Mouse (Mus musculus) hindbrain, embryonic 11.5 days (tissue): Measurements from ENCODE around the gene Fabp6. TPM values are rescaled to one million over a fixed set of nuclear protein-coding genes. Genes with fewer than 3 reads are reported as not detected.

ENCODE experiments used
- ATAC-seq: fragments of 200-750 bp; cut with Nextera tagmentation; 2 replicates; pipeline ENCODE4 v1.8.0; 2017; ENCODE audit warnings: mild to moderate bottlenecking, moderate TSS enrichment, moderate library complexity; ENCODE audit not compliant: low FRiP score
- DNase-seq: peaks from one replicate; pipeline ENCODE4 v3.0.0-alpha.2; 2015; ENCODE audit warnings: low spot score
- H3K27ac ChIP-seq: fragments of 300-500 bp; sonication (generic); 2 replicates; pipeline ENCODE4 v1.5.1; 2014; ENCODE audit warnings: mild to moderate bottlenecking, low read depth, low read length
- H3K27me3 ChIP-seq: fragments of 300-500 bp; sonication (generic); 2 replicates; pipeline ENCODE4 v1.6.1; 2014; ENCODE audit warnings: mild to moderate bottlenecking, low read length, moderate library complexity, mixed read lengths; ENCODE audit not compliant: control insufficient read depth, insufficient read depth
- H3K36me3 ChIP-seq: fragments of 300-500 bp; sonication (generic); 2 replicates; pipeline ENCODE4 v1.6.1; 2014; ENCODE audit warnings: mild to moderate bottlenecking, low read length, moderate library complexity, mixed read lengths; ENCODE audit not compliant: control insufficient read depth, insufficient read depth
- H3K4me1 ChIP-seq: fragments of 300-500 bp; sonication (generic); replicated peaks from 2 replicates; pipeline ENCODE4 v1.6.1; 2014; ENCODE audit warnings: low read length, mixed read lengths; ENCODE audit not compliant: control insufficient read depth, insufficient read depth
- H3K4me2 ChIP-seq: fragments of 300-500 bp; sonication (generic); replicated peaks from 2 replicates; pipeline ENCODE4 v1.6.1; 2014; ENCODE audit warnings: mild to moderate bottlenecking, low read depth, low read length
- H3K4me3 ChIP-seq: fragments of 300-500 bp; sonication (generic); 2 replicates; pipeline ENCODE4 v1.5.1; 2014; ENCODE audit warnings: low read depth, low read length
- H3K9ac ChIP-seq: fragments of 300-500 bp; sonication (generic); 2 replicates; pipeline ENCODE4 v1.6.1; 2014; ENCODE audit warnings: low read depth, low read length
- H3K9me3 ChIP-seq: fragments of 300-500 bp; sonication (generic); 2 replicates; pipeline ENCODE4 v1.6.1; 2016; ENCODE audit warnings: low read length; ENCODE audit not compliant: control insufficient read depth
- WGBS: fragments of 180-500 bp; shearing (Covaris S2); extraction: QIAGEN DNeasy Blood & Tissue Kit; methylation state at CpG from one replicate; pipeline ENCODE4 v1.1.7; 2014; 5-methylcytosine and 5-hydroxymethylcytosine counted together
- polyA plus RNA-seq: library from polyadenylated mRNA; unstranded; fragments of >200 nt; fragmentation: Nextera tagmentation; extraction: Ambion mirVana; gene quantifications from 2 replicates; pipeline ENCODE4 v1.2.1, GENCODE M21; 2014

Fabp6 gene
- polyA plus RNA-seq, 1 experiment from 2014 or later = not detected

DNA sequence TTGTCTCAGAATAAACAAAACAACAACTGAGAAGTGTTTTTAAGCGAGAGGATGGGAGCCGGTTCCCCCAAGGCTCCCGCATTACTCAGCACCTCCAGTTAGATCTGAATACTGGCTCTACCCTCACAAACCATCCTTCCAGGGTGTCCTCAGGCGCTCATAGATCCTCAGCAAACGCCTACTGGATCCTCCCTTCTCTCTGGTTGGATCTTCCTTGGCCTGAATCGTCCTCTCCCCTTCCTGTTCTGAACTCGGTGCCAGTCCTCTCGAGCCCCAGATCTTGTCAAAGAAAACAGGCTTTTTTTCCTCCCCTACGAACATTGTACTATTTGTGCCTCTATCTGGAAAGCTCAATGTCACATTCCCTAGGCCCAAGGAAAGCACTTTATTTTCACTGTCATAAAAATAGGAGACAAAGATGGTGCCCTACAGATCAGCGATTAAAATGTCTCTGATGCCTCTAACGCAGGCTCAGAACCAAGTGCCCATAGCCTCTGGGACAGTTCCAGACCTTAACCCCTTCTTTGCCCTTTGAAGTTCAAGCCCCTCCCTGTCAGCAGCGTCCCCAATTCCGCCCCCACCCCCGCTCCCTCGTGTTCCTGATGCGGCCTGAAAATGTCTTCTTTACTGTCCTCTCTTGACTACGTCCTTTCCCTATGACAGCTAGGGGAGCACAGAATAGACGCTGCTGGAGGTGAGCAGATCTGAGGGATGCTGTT is 25.7 kb upstream of the Fabp6 start:
- no peak overlapping the region for H3K27ac ChIP-seq

DNA sequence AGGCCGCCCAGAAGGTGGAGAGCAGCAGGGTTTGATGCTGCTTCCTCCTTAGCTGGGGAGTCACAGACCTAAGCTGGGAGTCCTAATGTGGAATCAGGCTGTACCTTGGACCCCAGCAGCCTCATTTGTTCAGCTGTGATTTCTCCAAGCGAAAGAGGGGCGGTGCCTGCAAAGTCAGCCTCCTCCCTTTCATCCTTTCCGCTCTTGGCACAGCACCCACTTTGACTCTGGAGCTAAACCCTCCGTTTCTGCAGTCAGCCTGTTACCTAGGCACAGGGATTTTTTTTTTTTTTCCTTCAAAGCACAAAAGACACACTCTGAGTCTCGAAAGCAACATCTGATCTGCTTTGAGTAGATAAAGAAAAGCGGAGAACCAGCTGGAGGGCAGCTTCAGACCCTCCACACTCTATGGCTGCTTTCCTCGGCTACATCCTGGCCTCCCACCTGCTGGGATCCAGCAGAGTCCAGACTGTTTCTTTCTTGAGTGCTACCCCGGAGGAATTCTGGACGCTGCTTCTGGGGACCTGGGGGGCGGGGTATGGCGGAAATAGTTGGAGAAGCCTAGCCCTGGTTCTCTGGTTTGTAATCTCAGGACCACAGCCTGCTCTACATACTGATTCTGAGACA is 25.1 kb upstream of the Fabp6 start:
- peak overlapping the region; percentile 30 for H3K4me2 ChIP-seq
- H3K27ac ChIP-seq = peak overlapping the region; percentile 11; the same call in 1 of the 2 replicates
- peaks cover 5% of the 10 kb centered on the region; the same call in 1 of the 2 replicates for H3K4me1 ChIP-seq
- H3K27me3 ChIP-seq = no peaks in the 10 kb centered on the region
- DNase-seq (peak; percentile 41), ATAC-seq (peak; percentile 22; the same call in 1 of the 2 replicates)
- no peaks in the 10 kb centered on the region for H3K36me3 ChIP-seq
- H3K9ac ChIP-seq = no peak overlapping the region; the same call in 1 of the 2 replicates
- peak overlapping the region; percentile 2; the same call in 1 of the 2 replicates for H3K4me3 ChIP-seq
- no peaks in the 10 kb centered on the region for H3K9me3 ChIP-seq
- WGBS = 8% methylated on average over 12 of the region's 12 CpGs

More for the DNA sequence above, 25.7 kb upstream of the Fabp6 start:
- no peaks in the 10 kb centered on the region for H3K27me3 ChIP-seq
- 33% methylated on average over 18 of the region's 18 CpGs for WGBS
- no peak overlapping the region for H3K4me3 ChIP-seq
- no peak overlapping the region; the same call in 1 of the 2 replicates for H3K9ac ChIP-seq
- H3K9me3 ChIP-seq = no peaks in the 10 kb centered on the region
- peaks cover 5% of the 10 kb centered on the region; the same call in 1 of the 2 replicates for H3K4me1 ChIP-seq
- no peak overlapping the region; the same call in 1 of the 2 replicates for H3K4me2 ChIP-seq
- ATAC-seq (no peak), DNase-seq (peak; percentile 16)
- H3K36me3 ChIP-seq = no peaks in the 10 kb centered on the region

DNA sequence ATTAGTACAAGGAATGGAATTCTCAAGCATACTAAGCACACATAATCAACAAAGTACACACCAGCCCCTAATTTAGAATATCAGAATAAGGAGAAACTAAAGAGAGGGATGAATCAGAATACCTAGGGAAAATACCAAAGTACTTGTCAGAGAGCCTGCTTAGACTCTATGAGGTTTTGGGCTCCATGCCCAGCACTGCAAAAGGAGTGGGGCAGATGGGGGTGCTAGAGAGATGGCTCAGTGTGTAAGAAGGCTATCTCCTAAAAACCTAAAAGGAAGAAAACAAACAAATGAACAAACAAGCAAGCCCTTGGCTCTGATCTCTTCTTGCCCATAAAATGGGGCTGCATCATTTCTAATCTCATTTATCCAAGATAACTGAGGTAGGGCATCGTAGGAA is 23.0 kb upstream of the Fabp6 start:
- H3K4me1 ChIP-seq = peaks cover 5% of the 10 kb centered on the region; the same call in 1 of the 2 replicates
- no peak overlapping the region for H3K9ac ChIP-seq
- H3K4me2 ChIP-seq = no peak overlapping the region
- no peaks in the 10 kb centered on the region for H3K9me3 ChIP-seq
- ATAC-seq (no peak), DNase-seq (no peak)
- no peak overlapping the region for H3K4me3 ChIP-seq
- WGBS = 89% methylated on average over 1 of the region's 1 CpGs
- no peak overlapping the region for H3K27ac ChIP-seq
- no peaks in the 10 kb centered on the region for H3K27me3 ChIP-seq
- H3K36me3 ChIP-seq = no peaks in the 10 kb centered on the region

DNA sequence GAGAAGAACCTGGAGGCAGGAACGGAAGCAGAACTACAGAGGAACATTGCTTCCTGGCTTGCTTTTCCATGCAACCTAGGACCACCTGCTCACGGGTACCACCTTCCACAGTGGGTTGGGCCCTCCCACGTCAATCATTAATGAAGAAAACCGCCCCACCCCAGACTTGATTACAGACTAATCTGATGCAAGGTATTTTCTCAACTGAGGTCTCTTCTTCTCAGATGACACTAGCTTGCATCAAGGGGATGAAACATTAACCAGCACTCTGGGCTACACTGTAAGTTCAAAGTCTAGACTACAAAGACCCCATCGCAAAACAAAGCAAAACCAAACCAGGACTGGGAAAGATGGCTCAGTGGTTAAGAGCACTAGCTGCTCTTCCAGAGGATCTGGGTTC is 20.4 kb upstream of the Fabp6 start:
- peaks cover 3% of the 10 kb centered on the region; the same call in 1 of the 2 replicates for H3K4me1 ChIP-seq
- H3K9me3 ChIP-seq = no peaks in the 10 kb centered on the region
- 80% methylated on average over 5 of the region's 5 CpGs for WGBS
- ATAC-seq = no peak
- no peak overlapping the region for H3K9ac ChIP-seq
- no peak overlapping the region for H3K4me2 ChIP-seq
- H3K4me3 ChIP-seq = no peak overlapping the region
- no peak overlapping the region for H3K27ac ChIP-seq
- H3K27me3 ChIP-seq = no peaks in the 10 kb centered on the region
- DNase-seq = no peak
- H3K36me3 ChIP-seq = no peaks in the 10 kb centered on the region

DNA sequence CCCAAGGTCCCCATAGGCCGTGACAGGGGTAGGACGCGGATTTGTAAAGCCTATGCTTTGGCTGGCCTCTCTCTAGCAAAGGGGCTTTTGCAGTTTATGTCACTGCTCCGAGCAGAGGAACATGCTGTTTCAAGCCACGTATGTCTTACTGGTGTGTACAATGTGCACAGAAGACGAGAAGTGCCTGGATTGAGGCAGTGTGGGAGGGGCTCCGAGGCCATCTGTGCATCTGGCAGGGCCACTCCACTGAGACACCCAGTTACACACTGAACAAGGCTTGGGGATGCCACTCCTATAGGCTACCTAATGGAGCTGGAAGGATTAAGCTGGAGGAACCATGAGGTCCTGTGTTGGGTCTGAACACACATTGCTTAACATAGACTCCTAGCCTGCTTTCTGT is 17.1 kb upstream of the Fabp6 start:
- peak overlapping the region; percentile 24; the same call in 1 of the 2 replicates for H3K27ac ChIP-seq
- DNase-seq = no peak
- peak; percentile 66 for ATAC-seq
- H3K9ac ChIP-seq = no peak overlapping the region
- H3K36me3 ChIP-seq = no peaks in the 10 kb centered on the region
- no peak overlapping the region for H3K4me2 ChIP-seq
- H3K9me3 ChIP-seq = no peaks in the 10 kb centered on the region
- no peak overlapping the region for H3K4me3 ChIP-seq
- 50% methylated on average over 7 of the region's 7 CpGs for WGBS
- no peaks in the 10 kb centered on the region; the same call in 1 of the 2 replicates for H3K4me1 ChIP-seq
- no peaks in the 10 kb centered on the region for H3K27me3 ChIP-seq

DNA sequence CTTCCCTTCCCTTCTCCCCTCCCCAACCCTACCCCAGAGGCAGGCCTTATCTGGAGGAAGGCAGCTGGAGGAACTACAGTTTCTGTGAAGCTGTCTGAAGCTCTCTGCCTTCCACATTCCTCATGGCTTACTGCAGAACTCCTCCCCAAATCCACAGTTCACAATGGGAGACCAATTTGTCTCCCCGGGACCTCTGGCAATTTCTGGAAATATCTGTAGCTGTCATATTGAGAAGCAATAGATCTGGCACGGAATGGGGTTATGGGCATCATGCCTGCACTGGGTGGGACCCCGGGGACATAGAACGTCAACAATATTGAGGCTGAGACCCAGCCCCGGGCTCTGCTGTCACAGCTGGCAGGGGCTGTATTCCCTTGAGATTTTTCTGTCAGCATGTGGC is 16.6 kb upstream of the Fabp6 start:
- no peaks in the 10 kb centered on the region for H3K27me3 ChIP-seq
- H3K9ac ChIP-seq = no peak overlapping the region
- H3K36me3 ChIP-seq = no peaks in the 10 kb centered on the region
- 40% methylated on average over 5 of the region's 5 CpGs for WGBS
- no peak overlapping the region for H3K4me2 ChIP-seq
- no peaks in the 10 kb centered on the region for H3K9me3 ChIP-seq
- peak; percentile 56; the same call in 1 of the 2 replicates for ATAC-seq
- H3K27ac ChIP-seq = peak overlapping the region; percentile 36; the same call in 1 of the 2 replicates
- no peaks in the 10 kb centered on the region; the same call in 1 of the 2 replicates for H3K4me1 ChIP-seq
- H3K4me3 ChIP-seq = no peak overlapping the region
- peak; percentile 29 for DNase-seq

DNA sequence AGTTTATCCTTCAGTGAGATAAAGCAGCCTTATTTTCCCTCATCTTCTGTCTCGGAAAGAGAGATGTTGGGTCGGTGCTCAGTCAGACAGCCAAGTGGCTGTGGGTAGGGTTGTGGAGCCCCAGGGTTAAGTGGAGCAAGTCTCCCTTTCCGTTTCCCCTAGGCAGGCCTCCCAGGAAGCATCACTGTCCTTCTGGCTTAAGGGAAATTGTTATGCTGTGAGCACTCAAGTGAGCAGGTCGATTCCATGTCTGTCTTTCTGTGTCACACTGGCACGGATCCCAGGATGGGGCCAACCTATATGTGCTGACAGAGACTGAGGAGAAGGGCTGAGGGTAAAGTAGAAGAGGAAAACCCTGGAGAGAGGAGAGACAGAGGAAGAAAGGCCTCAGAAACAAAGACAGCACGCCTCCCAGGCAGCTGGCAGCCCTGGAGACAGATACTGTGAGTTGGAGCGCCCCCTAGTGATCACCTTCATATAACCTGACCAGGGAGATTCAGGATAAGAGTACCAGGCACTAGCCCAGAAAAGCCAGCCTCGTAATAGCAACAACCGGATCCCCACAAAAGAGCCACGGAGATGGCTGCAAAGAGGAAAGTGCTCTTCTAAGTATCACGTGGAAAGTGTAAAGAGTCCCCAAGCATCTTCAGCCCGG is 11.6 kb upstream of the Fabp6 start:
- Histone ChIP-seq H3K9me3 (no peaks in the 10 kb centered on the region), H3K4me2 (no peak overlapping the region), H3K4me1 (no peaks in the 10 kb centered on the region), H3K27ac (0 out of 2 replicates have a peak overlapping the region, but pooled peaks have one; percentile 10), H3K9ac (peak overlapping the region; percentile 24; the same call in 1 of the 2 replicates), H3K27me3 (no peaks in the 10 kb centered on the region), H3K4me3 (no peak overlapping the region), H3K36me3 (no peaks in the 10 kb centered on the region)
- peak; percentile 90 for ATAC-seq
- DNase-seq = peak; percentile 95
- WGBS = 32% methylated on average over 12 of the region's 12 CpGs

DNA sequence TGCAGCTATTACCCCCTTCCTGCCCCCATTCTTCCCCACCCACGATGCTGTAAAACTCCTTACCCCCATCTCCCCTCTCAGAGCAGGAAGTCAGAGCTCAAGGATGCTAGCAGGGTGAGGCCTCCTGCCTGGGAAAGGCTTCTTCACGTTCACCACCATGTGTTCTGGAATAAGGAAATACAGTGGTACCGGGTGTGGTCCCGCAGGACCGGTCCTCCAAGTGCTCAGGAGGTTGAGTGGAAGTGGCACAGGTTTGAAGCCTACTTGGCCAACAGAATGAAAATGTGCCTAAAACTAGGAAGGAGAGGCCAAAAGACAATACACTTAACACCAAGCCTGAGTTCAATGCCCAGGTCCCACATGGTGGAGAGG is 9.3 kb upstream of the Fabp6 start:
- H3K9me3 ChIP-seq = no peaks in the 10 kb centered on the region
- WGBS = 83% methylated on average over 5 of the region's 5 CpGs

More for the DNA sequence above, 9.3 kb upstream of the Fabp6 start:
- Histone ChIP-seq H3K4me2 (no peak overlapping the region), H3K4me3 (no peak overlapping the region), H3K27ac (no peak overlapping the region), H3K9ac (no peak overlapping the region), H3K4me1 (no peaks in the 10 kb centered on the region), H3K27me3 (no peaks in the 10 kb centered on the region), H3K36me3 (no peaks in the 10 kb centered on the region)
- DNase-seq (no peak), ATAC-seq (no peak)
